Comparison of ENCODE assay signal across 9 mouse cellular contexts in genomic region chr11:43474225-43474774, GRCm38 (mm10). TPM values are rescaled to one million over a fixed set of nuclear protein-coding genes. Genes with fewer than 3 reads are reported as not detected.
DNase-seq lines count a peak whose midpoint lies in the region; ATAC-seq and TF ChIP-seq lines count a peak whose summit lies in the region.
"Had no signal": no experiment of that assay in that cellular context is flagged by ENCODE, and none has a peak within 500 bp of the region (broad histone marks: within the 10 kb centered on the region; RNA-seq: fewer than 3 reads in every experiment).

Gene C1qtnf2 (plus strand): TSS chr11:43474276.

- no peak for DNase-seq in kidney, adult 18-20 months
- peak; percentile 34 for DNase-seq in gastrocnemius, postnatal 25 days
- DNase-seq in lung, embryonic 14.5 days, result peak; percentile 78
- no peak for DNase-seq in thymus, adult 2 months

- TF ChIP-seq POLR2A in thymus, adult 2 months (IDR thresholded peaks at IDR 0.05; ENCODE audit: control insufficient read depth, extremely low read depth, insufficient read depth, low read length, poor library complexity), result no peak

- H3K4me3 ChIP-seq in kidney, embryonic 15.5 days (replicated peaks), result peak within 1 kb of the TSS; percentile 36
- peak within 1 kb of the TSS; percentile 48 for H3K4me3 ChIP-seq in brown adipose tissue, adult 24 weeks (ENCODE audit: insufficient read depth, low read depth, low read length)
- H3K4me3 ChIP-seq in hindbrain, embryonic 16.5 days (ENCODE audit: low read length), result peak within 1 kb of the TSS; percentile 42
- H3K4me3 ChIP-seq in lung, embryonic 14.5 days (ENCODE audit: low read depth, low read length), result peak within 1 kb of the TSS; percentile 32
- H3K4me3 ChIP-seq in thymus, adult 2 months (ENCODE audit: control insufficient read depth, insufficient read depth, low read length), result no peak within 1 kb of the TSS

- no peaks in the 10 kb centered on the region for H3K27me3 ChIP-seq in kidney, embryonic 15.5 days
- no peaks in the 10 kb centered on the region for H3K27me3 ChIP-seq in hindbrain, embryonic 16.5 days (replicated peaks; ENCODE audit: control insufficient read depth, insufficient read depth, low read length)
- no peaks in the 10 kb centered on the region for H3K27me3 ChIP-seq in lung, embryonic 14.5 days (ENCODE audit: insufficient read depth, low read length)
- no peaks in the 10 kb centered on the region for H3K27me3 ChIP-seq in thymus, adult 2 months (ENCODE audit: control insufficient read depth, insufficient read depth, low read length)

- TF ChIP-seq CTCF in lung, embryonic 14.5 days (IDR thresholded peaks at IDR 0.05; ENCODE audit: low read depth), result no peak
- TF ChIP-seq CTCF in thymus, adult 2 months (IDR thresholded peaks at IDR 0.05; ENCODE audit: borderline replicate concordance, control insufficient read depth, extremely low read depth, insufficient read depth, low read length, poor library complexity), result no peak

- no peak within 1 kb of the TSS for H3K27ac ChIP-seq in kidney, embryonic 15.5 days
- H3K27ac ChIP-seq in brown adipose tissue, adult 24 weeks (replicated peaks; ENCODE audit: low read depth, low read length), result no peak within 1 kb of the TSS
- H3K27ac ChIP-seq in hindbrain, embryonic 16.5 days (ENCODE audit: low read depth, low read length), result no peak within 1 kb of the TSS
- H3K27ac ChIP-seq in lung, embryonic 14.5 days (ENCODE audit: low read depth), result no peak within 1 kb of the TSS
- H3K27ac ChIP-seq in thymus, adult 2 months (ENCODE audit: control insufficient read depth, insufficient read depth, low read length), result no peak within 1 kb of the TSS

- no peaks in the 10 kb centered on the region for H3K9me3 ChIP-seq in kidney, embryonic 15.5 days (replicated peaks)
- H3K9me3 ChIP-seq in hindbrain, embryonic 16.5 days (ENCODE audit: control insufficient read depth, low read length), result no peaks in the 10 kb centered on the region
- no peaks in the 10 kb centered on the region for H3K9me3 ChIP-seq in lung, embryonic 14.5 days (ENCODE audit: low read depth, low read length)
- H3K9me3 ChIP-seq: G1E had no signal

- WGBS in kidney, embryonic 15.5 days, result 6% methylated on average over 24 of the region's 24 CpGs
- 3% methylated on average over 24 of the region's 24 CpGs for WGBS in hindbrain, embryonic 16.5 days
- 2% methylated on average over 24 of the region's 24 CpGs for WGBS in lung, embryonic 14.5 days
- WGBS in thymus, adult 2 months, result 15% methylated on average over 24 of the region's 24 CpGs

- 0 out of 2 replicates have a peak within 1 kb of the TSS, but pooled peaks have one; percentile 7 for H3K9ac ChIP-seq in kidney, embryonic 15.5 days
- peak within 1 kb of the TSS; percentile 58 for H3K9ac ChIP-seq in hindbrain, embryonic 16.5 days (ENCODE audit: low read depth, low read length)
- peak within 1 kb of the TSS; percentile 45 for H3K9ac ChIP-seq in lung, embryonic 14.5 days

- peak; percentile 75 for ATAC-seq in kidney, embryonic 15.5 days (replicated peaks; ENCODE audit: low FRiP score)
- peak; percentile 78 for ATAC-seq in hindbrain, embryonic 16.5 days
- peak; percentile 80 for ATAC-seq in lung, embryonic 14.5 days (ENCODE audit: insufficient read depth)
- 0 out of 2 replicates have a peak, but pooled peaks have one; percentile 23 for ATAC-seq in neutrophil, adult 5-6 weeks (ENCODE audit: extremely low read depth, insufficient number of reproducible peaks, low FRiP score, poor library complexity, severe bottlenecking)

- peaks cover 33% of the 10 kb centered on the region for H3K4me1 ChIP-seq in kidney, embryonic 15.5 days
- peaks cover 3% of the 10 kb centered on the region; the same call in 1 of the 2 replicates for H3K4me1 ChIP-seq in brown adipose tissue, adult 24 weeks (ENCODE audit: control insufficient read depth, insufficient read depth, insufficient read length, low read length)
- peaks cover 12% of the 10 kb centered on the region for H3K4me1 ChIP-seq in hindbrain, embryonic 16.5 days (ENCODE audit: control insufficient read depth, insufficient read depth, low read depth, low read length)
- H3K4me1 ChIP-seq in lung, embryonic 14.5 days (ENCODE audit: insufficient read depth), result no peaks in the 10 kb centered on the region
- peaks cover 4% of the 10 kb centered on the region; the same call in 1 of the 2 replicates for H3K4me1 ChIP-seq in thymus, adult 2 months (replicated peaks; ENCODE audit: control insufficient read depth, insufficient read depth, low read length)

- no peaks in the 10 kb centered on the region for H3K36me3 ChIP-seq in kidney, embryonic 15.5 days
- H3K36me3 ChIP-seq in hindbrain, embryonic 16.5 days (ENCODE audit: control insufficient read depth, insufficient read depth, low read length), result no peaks in the 10 kb centered on the region
- no peaks in the 10 kb centered on the region for H3K36me3 ChIP-seq in lung, embryonic 14.5 days (ENCODE audit: insufficient read depth)
- H3K36me3 ChIP-seq in thymus, adult 2 months (ENCODE audit: control insufficient read depth, insufficient read depth, low read length), result no peaks in the 10 kb centered on the region
- H3K36me3 ChIP-seq: G1E had no signal

- H3K4me2 ChIP-seq in kidney, embryonic 15.5 days, result peak within 1 kb of the TSS; percentile 62
- peak within 1 kb of the TSS; percentile 78 for H3K4me2 ChIP-seq in hindbrain, embryonic 16.5 days (ENCODE audit: low read length)
- H3K4me2 ChIP-seq in lung, embryonic 14.5 days, result peak within 1 kb of the TSS; percentile 72

RNA-seq across cellular contexts. Expression of gene C1qtnf2, which starts in this region (rescaled TPM):
- 14.9 and 19.8 TPM in 2 replicates for polyA plus RNA-seq in kidney, embryonic 15.5 days (2015; fragmentation: Nextera tagmentation; extraction: Ambion mirVana)
- 2.8 and 3.3 TPM in 2 replicates for polyA plus RNA-seq in brown adipose tissue, adult 24 weeks (2012; ENCODE audit: insufficient read depth, insufficient read length, missing spikeins)
- 1 to 10 TPM; 4.3 to 6.1 TPM for total RNA-seq in gastrocnemius, postnatal 25 days (2021)
- 15.5 and 16.6 TPM in 2 replicates for polyA plus RNA-seq in hindbrain, embryonic 16.5 days (2015; fragmentation: Nextera tagmentation; extraction: Ambion mirVana)
- polyA plus RNA-seq in lung, embryonic 14.5 days (2014; fragmentation: Nextera tagmentation; extraction: Ambion mirVana), result 2.1 and 2.2 TPM in 2 replicates
- total RNA-seq in neutrophil, adult 5-6 weeks (2017), result not detected in 2 replicates
- 1.5 and 3.0 TPM in 2 replicates for polyA plus RNA-seq in thymus, adult 2 months (2012; rRNA removed)
- total RNA-seq: G1E had no signal
- polyA plus RNA-seq: G1E had no signal

Comparison
In these comparisons a context has a peak if more than half of its experiments do, and no peak if none do; other contexts are left out.
1. Peak in ATAC-seq in neutrophil, adult 5-6 weeks; RNA of the gene not detected or under 1 TPM.
2. ATAC-seq: peak in every context shown above with its lines; median percentile 80 in lung, embryonic 14.5 days; 78 in hindbrain, embryonic 16.5 days; 75 in kidney, embryonic 15.5 days; 23 in neutrophil, adult 5-6 weeks.
3. H3K9ac ChIP-seq: peak in every context shown above with its lines; median percentile 58 in hindbrain, embryonic 16.5 days; 45 in lung, embryonic 14.5 days; 7 in kidney, embryonic 15.5 days.
4. DNase-seq: peak in gastrocnemius, postnatal 25 days (single experiment) and lung, embryonic 14.5 days (single experiment); none in kidney, adult 18-20 months (single experiment) and thymus, adult 2 months (single experiment).
5. Peak in every context shown above with its lines, with median percentiles within 50 percentile points of each other: H3K4me2 ChIP-seq.